Mouse (Mus musculus): ENCODE results near the gene Cbl. TPM values are rescaled to one million over a fixed set of nuclear protein-coding genes. Genes with fewer than 3 reads are reported as not detected.

The Cbl gene
- 11.8 and 12.1 TPM in 2 replicates for polyA plus RNA-seq (2021; fragmentation: Nextera tagmentation)
- long read RNA-seq, experiment 1, full-length matches to known transcripts = 12 of 29 reads
- long read RNA-seq, experiment 1, partial matches to known transcripts = 9 of 29 reads
- long read RNA-seq, experiment 1, other reads (novel, unspliced or antisense) = 8 of 29 reads
- long read RNA-seq, experiment 2, full-length matches to known transcripts = 56 of 79 reads
- long read RNA-seq, experiment 2, partial matches to known transcripts = 10 of 79 reads
- long read RNA-seq, experiment 2, other reads (novel, unspliced or antisense) = 13 of 79 reads

DNA sequence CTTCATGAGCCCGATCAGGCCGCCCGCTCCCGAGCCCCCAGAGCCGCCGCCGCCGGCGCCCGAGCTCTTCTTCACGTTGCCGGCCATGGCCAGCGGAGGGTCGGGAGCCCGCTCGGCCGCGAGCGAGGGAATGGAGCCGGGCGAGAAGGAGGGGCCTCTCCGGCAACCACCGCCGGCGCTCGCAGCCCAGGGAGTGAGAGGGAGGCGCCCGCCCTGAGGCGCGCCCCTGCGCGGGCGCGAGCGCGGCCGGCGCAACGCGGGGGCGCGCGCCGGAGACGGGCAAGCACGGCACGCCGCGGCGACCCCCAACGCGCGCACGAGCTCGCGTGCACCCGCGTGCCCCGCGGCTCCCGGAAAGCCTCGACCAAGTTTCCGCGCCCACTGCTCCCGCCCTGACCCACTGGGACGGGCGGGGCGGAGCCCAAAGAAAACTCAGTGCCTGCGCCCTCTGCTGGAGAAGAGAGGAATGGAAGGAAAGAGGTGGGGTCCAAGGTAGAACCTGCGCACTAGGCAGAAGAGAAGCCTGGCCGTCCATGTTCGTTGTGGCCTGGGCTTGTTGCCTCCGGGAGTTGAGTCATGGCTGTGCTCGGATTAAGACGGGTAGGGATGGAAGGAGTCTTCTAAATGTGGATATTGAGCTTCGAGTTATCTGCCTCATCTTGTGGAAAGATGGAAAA lies at the start of gene Cbl:
Gene Cbl, minus strand, starts transcription at position 248 of the 677 bp plus-strand sequence.

DNA sequence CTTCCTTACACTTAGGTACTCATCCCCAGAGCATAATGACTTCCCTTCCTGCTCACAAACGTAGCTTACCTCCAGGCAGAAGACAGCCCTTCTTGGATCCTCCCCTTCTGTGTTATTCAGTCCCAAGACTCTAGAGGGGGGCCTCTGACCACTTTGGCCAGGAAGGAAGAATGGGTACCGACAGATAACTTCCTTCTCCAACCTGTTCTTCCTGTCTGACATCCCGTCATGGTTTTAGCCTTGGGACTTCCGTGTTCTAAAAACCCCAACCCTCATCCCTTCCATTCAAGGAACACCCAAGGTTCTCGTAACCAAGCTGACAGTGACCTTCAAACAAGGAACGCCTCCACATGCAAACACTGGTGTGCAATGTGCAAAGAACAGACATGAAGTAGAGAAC lies 34.6 kb upstream of the Cbl start, which contains the start of gene Nlrx1:
Gene Nlrx1, minus strand, starts transcription at position 168 of the 400 bp plus-strand sequence.

DNA sequence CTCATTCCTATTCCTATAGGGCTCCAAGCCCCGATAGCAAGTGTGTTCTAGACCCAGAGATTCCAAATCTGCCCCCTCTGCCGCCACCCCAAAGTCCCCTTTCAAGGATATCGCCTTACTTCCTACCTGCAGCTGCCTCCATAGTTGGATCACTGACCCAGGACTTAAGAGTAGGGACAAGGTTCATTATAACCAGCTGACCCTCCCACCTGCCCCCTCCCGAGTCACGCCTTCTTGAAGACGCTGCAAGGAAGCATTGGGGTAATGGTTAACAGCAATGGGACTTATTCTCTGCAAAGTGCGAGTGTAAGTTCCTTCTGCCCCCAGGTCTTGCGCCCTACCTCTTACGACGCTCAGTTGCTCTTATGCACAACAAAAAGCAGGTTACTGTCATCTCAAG lies 17.5 kb upstream of the Cbl start, which contains the start of gene Pdzd3:
Gene Pdzd3, minus strand, starts transcription at position 158 of the 400 bp plus-strand sequence.

DNA sequence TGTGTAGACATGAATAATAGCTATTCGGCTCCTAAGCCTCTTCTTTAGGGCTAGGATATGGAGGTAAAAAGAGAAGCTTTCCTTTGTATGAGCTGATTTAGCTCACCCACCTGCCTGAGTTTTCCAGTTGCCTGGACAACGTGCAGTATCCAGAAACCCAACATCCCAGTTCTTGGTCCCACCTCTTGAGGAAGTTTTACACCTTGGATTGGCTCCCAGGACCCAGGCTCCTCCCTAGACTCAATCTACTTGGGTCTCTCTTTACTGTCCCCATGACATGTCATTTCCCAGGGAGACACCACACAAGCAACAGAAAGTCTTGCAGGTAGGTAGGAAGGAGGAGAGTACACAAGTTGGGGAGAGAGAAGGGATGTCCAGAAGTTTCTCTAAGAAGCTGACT lies 6.5 kb upstream of the Cbl start, which contains the start of gene Ccdc153:
Gene Ccdc153, plus strand, starts transcription at position 278 of the 400 bp plus-strand sequence.

DNA sequence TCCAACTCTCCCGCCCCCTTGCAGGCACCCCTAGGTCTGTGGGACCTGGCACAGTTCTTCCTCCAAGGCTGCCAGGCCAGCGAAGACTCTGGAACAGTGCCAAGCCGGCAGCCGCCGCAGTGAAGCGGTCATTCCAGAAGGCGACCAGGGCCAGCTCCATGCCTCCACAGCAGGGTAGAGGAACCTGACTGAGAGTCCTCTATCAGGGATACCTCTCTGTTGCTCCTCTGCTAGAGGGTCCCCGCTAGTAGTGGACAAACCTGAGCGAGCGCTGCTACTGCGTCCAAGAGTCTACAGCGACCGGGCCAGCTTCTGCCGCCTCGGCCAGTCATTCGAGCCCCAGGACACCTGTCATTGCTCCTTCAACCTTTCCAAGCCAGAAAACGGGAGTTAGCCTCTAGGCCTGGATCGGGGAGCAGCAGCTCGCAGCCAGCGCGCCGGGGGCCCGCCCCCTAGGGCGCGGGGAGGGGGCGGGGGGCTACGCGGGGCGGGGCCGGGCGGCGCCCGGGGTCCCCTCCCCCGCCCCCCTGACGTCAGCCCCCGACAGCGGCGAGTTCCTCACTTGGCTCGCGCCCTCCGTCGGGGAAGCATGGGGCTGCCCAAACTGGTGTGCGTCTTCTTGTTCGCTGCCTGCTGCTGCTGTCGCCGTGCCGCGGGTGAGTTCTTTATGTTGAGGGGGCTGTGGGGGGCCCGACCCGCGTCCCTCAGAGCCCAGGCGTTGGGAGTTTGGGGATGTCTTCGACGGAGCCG lies 99.6 kb downstream of the Cbl start, which contains the start of gene Mcam:
Gene Mcam, plus strand, starts transcription at position 369 of the 750 bp plus-strand sequence.

DNA sequence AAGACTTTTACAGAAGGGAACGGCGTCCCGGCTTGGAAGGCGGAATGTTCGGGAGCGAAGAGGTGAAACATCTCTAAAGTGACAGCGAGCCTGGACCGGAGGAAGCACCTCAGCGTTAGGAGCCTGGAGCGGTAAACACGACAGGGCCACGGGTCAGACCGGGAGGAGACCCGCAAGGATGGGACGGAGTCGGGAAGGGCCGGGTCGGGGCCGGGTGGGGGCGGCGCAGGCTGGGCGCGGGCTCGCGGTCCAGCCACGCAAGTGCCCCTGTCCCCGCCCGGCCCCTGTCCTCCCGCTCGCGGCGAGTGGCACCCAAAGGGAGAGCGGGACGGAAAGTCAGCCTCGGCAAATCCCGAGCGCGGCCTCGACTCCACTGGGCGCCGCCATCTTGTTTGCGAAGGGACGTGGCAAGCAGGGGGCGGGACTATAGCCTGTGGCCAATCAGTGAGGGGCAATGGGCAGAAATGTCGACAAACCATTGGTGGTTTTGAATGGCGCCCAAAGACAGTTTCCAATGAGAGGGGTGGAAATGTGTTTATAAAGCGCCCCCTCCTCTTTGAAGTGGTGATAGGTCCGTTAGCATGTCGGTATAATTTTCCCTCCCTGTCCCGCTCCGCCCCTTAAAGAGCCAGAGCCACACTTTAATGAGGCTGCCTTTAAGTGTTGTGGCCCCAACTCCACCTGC lies 120.6 kb downstream of the Cbl start, which contains the start of the genes Gm49380 and Rnf26:
Gene Gm49380, minus strand, starts transcription at position 396 of the 685 bp plus-strand sequence.
Gene Rnf26, minus strand, starts transcription at position 413 of the 685 bp plus-strand sequence.

DNA sequence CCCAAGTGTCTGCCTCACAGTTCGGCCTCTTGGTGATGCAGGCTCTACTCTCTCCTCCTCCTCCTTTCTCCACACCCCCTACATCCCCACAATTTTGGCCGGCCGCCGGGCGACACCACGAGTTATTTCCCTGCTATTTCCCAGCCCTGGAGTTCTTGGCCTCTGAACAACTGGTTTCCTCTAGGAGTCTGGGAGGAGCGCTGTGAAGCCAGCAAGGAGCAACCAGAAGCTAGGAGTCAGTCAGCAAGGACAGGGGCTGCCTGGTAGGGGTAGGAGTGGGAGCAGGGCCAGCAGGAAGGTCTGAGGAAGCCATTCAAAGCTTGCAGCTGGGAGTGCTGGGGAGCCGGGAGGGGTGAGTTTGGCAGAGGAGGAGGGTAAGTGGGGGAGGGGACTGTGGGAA lies 126.7 kb downstream of the Cbl start, which contains the start of gene C1qtnf5:
Gene C1qtnf5, plus strand, starts transcription at position 136 of the 400 bp plus-strand sequence.

DNA sequence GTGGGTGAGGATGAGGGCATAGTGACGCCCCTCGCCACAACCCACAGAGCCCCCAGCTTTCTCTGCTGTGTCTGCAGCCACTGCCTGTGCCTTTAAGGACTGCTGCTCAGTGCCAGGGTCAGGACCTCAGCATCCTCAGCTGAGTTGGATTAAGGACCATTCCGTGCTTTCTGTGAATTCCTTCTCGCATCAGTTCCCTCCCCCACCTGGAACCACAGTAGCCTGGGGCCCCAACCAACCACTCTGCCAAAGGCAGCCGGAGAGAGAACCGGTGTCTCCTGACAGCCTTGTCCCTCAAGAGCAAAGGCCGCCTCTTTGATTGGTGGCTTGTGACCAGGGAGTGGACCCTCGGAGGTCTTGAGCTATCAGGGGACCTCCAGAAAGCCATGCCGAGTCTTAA lies 132.4 kb downstream of the Cbl start, which contains the start of gene Mfrp:
Gene Mfrp, plus strand, starts transcription at position 240 of the 400 bp plus-strand sequence.

Other genes starting within 250 kb of the Cbl start
- gene Thy1, start 190.7 kb downstream of the Cbl start, polyA plus RNA-seq (2021; fragmentation: Nextera tagmentation) = 324 and 386 TPM in 2 replicates
- gene Usp2, start 167.0 kb downstream of the Cbl start, polyA plus RNA-seq (2021; fragmentation: Nextera tagmentation) = 116 and 137 TPM in 2 replicates
- gene Mfrp, start 132.3 kb downstream of the Cbl start, polyA plus RNA-seq (2021; fragmentation: Nextera tagmentation) = 0.06 and 9.7 TPM in 2 replicates
- 30.3 and 40.8 TPM in 2 replicates for gene C1qtnf5, start 126.8 kb downstream of the Cbl start, polyA plus RNA-seq (2021; fragmentation: Nextera tagmentation)
- 0.10 and 0.14 TPM in 2 replicates for gene Gm49380, start 120.5 kb downstream of the Cbl start, polyA plus RNA-seq (2021; fragmentation: Nextera tagmentation)
- 10.8 and 13.6 TPM in 2 replicates for gene Rnf26, start 120.5 kb downstream of the Cbl start, polyA plus RNA-seq (2021; fragmentation: Nextera tagmentation)
- 2.6 and 2.8 TPM in 2 replicates for gene Mcam, start 99.6 kb downstream of the Cbl start, polyA plus RNA-seq (2021; fragmentation: Nextera tagmentation)
- gene Ccdc153, start 6.6 kb upstream of the Cbl start, polyA plus RNA-seq (2021; fragmentation: Nextera tagmentation) = 14.2 and 18.1 TPM in 2 replicates
- 0.90 and 1.1 TPM in 2 replicates for gene Pdzd3, start 17.4 kb upstream of the Cbl start, polyA plus RNA-seq (2021; fragmentation: Nextera tagmentation)
- 6.2 and 7.2 TPM in 2 replicates for gene Nlrx1, start 34.5 kb upstream of the Cbl start, polyA plus RNA-seq (2021; fragmentation: Nextera tagmentation)
- 25.1 and 26.3 TPM in 2 replicates for gene Abcg4, start 54.6 kb upstream of the Cbl start, polyA plus RNA-seq (2021; fragmentation: Nextera tagmentation)
- 2.9 and 4.2 TPM in 2 replicates for gene Hinfp, start 71.6 kb upstream of the Cbl start, polyA plus RNA-seq (2021; fragmentation: Nextera tagmentation)
- 17.9 and 19.0 TPM in 2 replicates for gene C2cd2l, start 86.2 kb upstream of the Cbl start, polyA plus RNA-seq (2021; fragmentation: Nextera tagmentation)
- gene Dpagt1, start 92.0 kb upstream of the Cbl start, polyA plus RNA-seq (2021; fragmentation: Nextera tagmentation) = 10.3 and 12.5 TPM in 2 replicates
- 40.3 and 56.5 TPM in 2 replicates for gene H2afx, start 100.6 kb upstream of the Cbl start, polyA plus RNA-seq (2021; fragmentation: Nextera tagmentation)
- gene Hmbs, start 110.2 kb upstream of the Cbl start, polyA plus RNA-seq (2021; fragmentation: Nextera tagmentation) = 32.2 and 38.1 TPM in 2 replicates
- 48.4 and 50.0 TPM in 2 replicates for gene Vps11, start 127.6 kb upstream of the Cbl start, polyA plus RNA-seq (2021; fragmentation: Nextera tagmentation)
- 19.2 and 19.5 TPM in 2 replicates for gene Hyou1, start 145.4 kb upstream of the Cbl start, polyA plus RNA-seq (2021; fragmentation: Nextera tagmentation)
- gene Slc37a4, start 162.8 kb upstream of the Cbl start, polyA plus RNA-seq (2021; fragmentation: Nextera tagmentation) = 20.2 and 25.1 TPM in 2 replicates
- 2,038 and 2,060 TPM in 2 replicates for gene Rps25, start 173.1 kb upstream of the Cbl start, polyA plus RNA-seq (2021; fragmentation: Nextera tagmentation)
- 191 and 194 TPM in 2 replicates for gene Trappc4, start 173.6 kb upstream of the Cbl start, polyA plus RNA-seq (2021; fragmentation: Nextera tagmentation)
- 3.3 and 3.5 TPM in 2 replicates for gene Ccdc84, start 184.5 kb upstream of the Cbl start, polyA plus RNA-seq (2021; fragmentation: Nextera tagmentation)
- not detected in 2 replicates for gene Foxr1, start 207.1 kb upstream of the Cbl start, polyA plus RNA-seq (2021; fragmentation: Nextera tagmentation)
- gene Upk2, start 220.9 kb upstream of the Cbl start, polyA plus RNA-seq (2021; fragmentation: Nextera tagmentation) = not detected in 2 replicates
- gene Bcl9l, start 248.8 kb upstream of the Cbl start, polyA plus RNA-seq (2021; fragmentation: Nextera tagmentation) = 3.1 and 3.2 TPM in 2 replicates

Data from layer of hippocampus, adult 6 months (tissue).